ENCODE assay signal across 24 mouse cellular contexts in genomic region chr11:70726585-70726984, GRCm38 (mm10). TPM values are rescaled to one million over a fixed set of nuclear protein-coding genes. Genes with fewer than 3 reads are reported as not detected.
DNase-seq lines count a peak whose midpoint lies in the region; TF ChIP-seq lines count a peak whose summit lies in the region.
"Had no signal": no experiment of that assay in that cellular context is flagged by ENCODE, and none has a peak within 500 bp of the region (broad histone marks: within the 10 kb centered on the region; RNA-seq: fewer than 3 reads in every experiment).

No protein-coding gene starts in this region.

- H3K9ac ChIP-seq in MEL (ENCODE audit: control insufficient read depth, low read depth, low read length, poor library complexity, severe bottlenecking) = no peak overlapping the region
- H3K9ac ChIP-seq: embryonic facial prominence, embryonic 13.5 days; embryonic facial prominence, embryonic 15.5 days; forebrain, embryonic 12.5 days had no signal

- peaks cover 65% of the 10 kb centered on the region for H3K36me3 ChIP-seq in E14TG2a.4 (ENCODE audit: insufficient read depth, low read length)
- H3K36me3 ChIP-seq in MEL (ENCODE audit: control insufficient read depth in 1 of 2, insufficient read depth in 2 of 2, low read length in 2 of 2) = no peaks in the 10 kb centered on the region

- H3K79me2 ChIP-seq in MEL (ENCODE audit: control insufficient read depth, insufficient read depth, low read length, poor library complexity) = no peaks in the 10 kb centered on the region

- H3K4me3 ChIP-seq in E14TG2a.4 (replicated peaks; ENCODE audit: low read length) (peak overlapping the region; percentile 72), MEL (ENCODE audit: control insufficient read depth in 1 of 2, insufficient read depth in 1 of 2, low read depth in 2 of 2, low read length in 2 of 2) (no peak overlapping the region)
- H3K4me3 ChIP-seq in left cerebral cortex, adult 2 months = no peak overlapping the region
- H3K4me3 ChIP-seq: embryonic facial prominence, embryonic 13.5 days; embryonic facial prominence, embryonic 15.5 days; erythroblast, embryonic 14.5 days; forebrain, embryonic 10.5 days; forebrain, embryonic 12.5 days had no signal

- H3K27me3 ChIP-seq in E14TG2a.4 (ENCODE audit: insufficient read depth, low read length) (no peaks in the 10 kb centered on the region), MEL (ENCODE audit: control insufficient read depth in 1 of 2, insufficient read depth in 2 of 2, low read length in 2 of 2) (no peaks in the 10 kb centered on the region)
- H3K27me3 ChIP-seq: CH12.LX; embryonic facial prominence, embryonic 13.5 days; embryonic facial prominence, embryonic 15.5 days; forebrain, embryonic 12.5 days had no signal

- DNase-seq in 416B (ENCODE audit: low read depth) = peak; percentile 17
- DNase-seq in MEL (ENCODE audit: low read depth, low spot score) = peak; percentile 51
- no peak for DNase-seq in left cerebral cortex, adult 2 months (ENCODE audit: extremely low spot score in 1 of 2, low spot score in 2 of 2)
- DNase-seq in left cerebral cortex, postnatal 14 days (ENCODE audit: low spot score in 2 of 2) = no peak
- DNase-seq: adrenal gland, adult 2 months; adrenal gland, postnatal 10 days; adrenal gland, postnatal 25 days; B cell, adult 2 months; cerebellum, adult 11 months; cerebellum, adult 18-20 months; cerebellum, adult 8-10 months; cerebellum, adult 9-11 months; cerebellum, postnatal 14 days; cerebellum, postnatal 36 days; embryo, embryonic 11 days had no signal

- H3K9me3 ChIP-seq in E14TG2a.4 (ENCODE audit: low read length) (no peaks in the 10 kb centered on the region), MEL (replicated peaks; ENCODE audit: insufficient read depth, low read length) (no peaks in the 10 kb centered on the region)
- H3K9me3 ChIP-seq: embryonic facial prominence, embryonic 13.5 days; embryonic facial prominence, embryonic 15.5 days; forebrain, embryonic 10.5 days; forebrain, embryonic 12.5 days; G1E had no signal

- TF ChIP-seq RAD21 in MEL (IDR thresholded peaks at IDR 0.05; ENCODE audit: low read depth, low read length) = peak; percentile 51

- TF ChIP-seq EP300 in MEL (IDR thresholded peaks at IDR 0.05; ENCODE audit: low read depth in 1 of 2, low read length in 2 of 2) = no peak

- TF ChIP-seq CTCF in E14TG2a.4 (conservative IDR thresholded peaks at IDR 0.05; ENCODE audit: low read length) (no peak), MEL (IDR thresholded peaks at IDR 0.05 in 2 of 3, conservative IDR thresholded peaks at IDR 0.05 in 1 of 3; ENCODE audit: control insufficient read depth in 1 of 3, insufficient read depth in 1 of 3, low read depth in 2 of 3, low read length in 3 of 3, poor library complexity in 1 of 3, severe bottlenecking in 1 of 3) (peak; percentile 32 to 55 (median 50))
- TF ChIP-seq CTCF in left cerebral cortex, adult 2 months (IDR thresholded peaks at IDR 0.05) = no peak

- intact Hi-C loops in left cerebral cortex, adult 2 months (cut with DNase I) = no loop called here
- intact Hi-C loops in left cerebral cortex, postnatal 14 days (cut with DNase I) = no loop called here

- no peak overlapping the region for H3K27ac ChIP-seq in MEL (ENCODE audit: control insufficient read depth, low read depth, low read length)
- no peak overlapping the region for H3K27ac ChIP-seq in left cerebral cortex, adult 2 months
- H3K27ac ChIP-seq: embryonic facial prominence, embryonic 13.5 days; embryonic facial prominence, embryonic 15.5 days; forebrain, embryonic 10.5 days; forebrain, embryonic 12.5 days had no signal

- TF ChIP-seq POLR2A in MEL (IDR thresholded peaks at IDR 0.05; ENCODE audit: control insufficient read depth in 1 of 2, insufficient read depth in 1 of 2, low read depth in 1 of 2, low read length in 2 of 2, poor library complexity in 1 of 2) = no peak

- H3K4me1 ChIP-seq in E14TG2a.4 (replicated peaks; ENCODE audit: low read depth, low read length) (peaks cover 18% of the 10 kb centered on the region), MEL (ENCODE audit: control insufficient read depth in 1 of 2, insufficient read depth in 2 of 2, low read length in 2 of 2) (no peaks in the 10 kb centered on the region)
- H3K4me1 ChIP-seq: embryonic facial prominence, embryonic 13.5 days; embryonic facial prominence, embryonic 15.5 days; forebrain, embryonic 10.5 days; forebrain, embryonic 12.5 days had no signal

TF ChIP-seq in MEL, 35 proteins besides CTCF, POLR2A, EP300 and RAD21:
- TF ChIP-seq MAX (IDR thresholded peaks at IDR 0.05; ENCODE audit: low read length) = no peak
- TF ChIP-seq SMC3 (IDR thresholded peaks at IDR 0.05; ENCODE audit: low read depth, low read length) = peak; percentile 49
- TF ChIP-seq ZC3H11A (IDR thresholded peaks at IDR 0.05; ENCODE audit: low read depth, low read length) = peak; percentile 32; the same call in 1 of the 2 replicates
- no peak for TF ChIP-seq ETS1 (IDR thresholded peaks at IDR 0.05; ENCODE audit: low read depth, low read length)

RNA-seq across cellular contexts. Expression of gene Kif1c, which starts 26.2 kb away (rescaled TPM):
- 19.8 and 20.3 TPM in 2 replicates for total RNA-seq in MEL (2012; rRNA removed)
- 10 to 100 TPM in 1 of 2 experiments, not detected in 1; 21.7 TPM for polyA plus RNA-seq in MEL (2012; ENCODE audit: insufficient read depth in 1 of 2, insufficient read length in 2 of 2, low read depth in 1 of 2, low replicate concordance in 2 of 2, missing spikeins in 1 of 2)
- 10 to 100 TPM; 58.1 to 60.7 TPM for total RNA-seq in left cerebral cortex, adult 2 months (2021)
- 10 to 100 TPM; 43.9 to 46.0 TPM for total RNA-seq in left cerebral cortex, postnatal 14 days (2021)

RNA-seq across cellular contexts. Expression of gene Inca1, which starts 26.6 kb away (rescaled TPM):
- 0.35 and 0.46 TPM in 2 replicates for total RNA-seq in MEL (2012; rRNA removed)
- polyA plus RNA-seq in MEL (2012; ENCODE audit: insufficient read depth in 1 of 2, insufficient read length in 2 of 2, low read depth in 1 of 2, low replicate concordance in 2 of 2, missing spikeins in 1 of 2) = 1 to 10 TPM in 1 of 2 experiments, not detected in 1; 2.2 TPM
- total RNA-seq in left cerebral cortex, adult 2 months (2021) = 1 to 10 TPM; 1.8 to 3.0 TPM
- 1 to 10 TPM; 1.4 to 1.6 TPM for total RNA-seq in left cerebral cortex, postnatal 14 days (2021)
- total RNA-seq: common myeloid progenitor, adult 5-6 weeks had no signal
- polyA plus RNA-seq: erythroblast, embryonic 14.5 days had no signal

RNA-seq across cellular contexts. Expression of gene Zfp3, which starts 37.4 kb away (rescaled TPM):
- total RNA-seq in MEL (2012; rRNA removed) = 1.5 TPM in 2 replicates
- 1 to 10 TPM in 1 of 2 experiments, not detected in 1; 1.9 TPM for polyA plus RNA-seq in MEL (2012; ENCODE audit: insufficient read depth in 1 of 2, insufficient read length in 2 of 2, low read depth in 1 of 2, low replicate concordance in 2 of 2, missing spikeins in 1 of 2)
- total RNA-seq in left cerebral cortex, adult 2 months (2021) = 10 to 100 TPM; 18.2 to 19.5 TPM
- total RNA-seq in left cerebral cortex, postnatal 14 days (2021) = 10 to 100 TPM; 14.6 to 14.8 TPM

RNA-seq across cellular contexts. Expression of gene Camta2, which starts 38.7 kb away (rescaled TPM):
- total RNA-seq in MEL (2012; rRNA removed) = 1.9 and 2.8 TPM in 2 replicates
- polyA plus RNA-seq in MEL (2012; ENCODE audit: insufficient read depth in 1 of 2, insufficient read length in 2 of 2, low read depth in 1 of 2, low replicate concordance in 2 of 2, missing spikeins in 1 of 2) = 10 to 100 TPM in 1 of 2 experiments, not detected in 1; 15.0 TPM
- 100 to 1,000 TPM; 238 to 261 TPM for total RNA-seq in left cerebral cortex, adult 2 months (2021)
- total RNA-seq in left cerebral cortex, postnatal 14 days (2021) = 100 to 1,000 TPM; 217 to 223 TPM

RNA-seq across cellular contexts. Expression of gene Spag7, which starts 57.4 kb away (rescaled TPM):
- total RNA-seq in MEL (2012; rRNA removed) = 76.4 and 81.0 TPM in 2 replicates
- 10 to 100 TPM in 1 of 2 experiments, not detected in 1; 99.6 TPM for polyA plus RNA-seq in MEL (2012; ENCODE audit: insufficient read depth in 1 of 2, insufficient read length in 2 of 2, low read depth in 1 of 2, low replicate concordance in 2 of 2, missing spikeins in 1 of 2)
- 10 to 100 TPM; 52.2 to 56.7 TPM for total RNA-seq in left cerebral cortex, adult 2 months (2021)
- total RNA-seq in left cerebral cortex, postnatal 14 days (2021) = 10 to 100 TPM; 53.5 to 53.8 TPM

Comparison
In these comparisons a context has a peak if more than half of its experiments do, and no peak if none do; other contexts are left out.
1. DNase-seq: peak in 416B (single experiment) and MEL (single experiment); none in left cerebral cortex, adult 2 months (0 of 2) and left cerebral cortex, postnatal 14 days (0 of 2).
2. CTCF ChIP-seq: peak in MEL (3 of 3); none in E14TG2a.4 (single experiment) and left cerebral cortex, adult 2 months (single experiment).